Mouse (Mus musculus): Measurements from ENCODE around the gene Eif5. TPM values are rescaled to one million over a fixed set of nuclear protein-coding genes. Genes with fewer than 3 reads are reported as not detected.

Gene Eif5
- polyA plus RNA-seq, 1 experiment from 2014 or later = 578 TPM

- no peaks in the 10 kb centered on the region for H3K9me3 ChIP-seq (replicated peaks)
- no peak overlapping the region for H3K4me3 ChIP-seq (replicated peaks)
- H3K27me3 ChIP-seq = peaks cover 62% of the 10 kb centered on the region
- ATAC-seq (ENCODE audit: insufficient read depth) = 0 out of 2 replicates have a peak, but pooled peaks have one; percentile 13
- WGBS (ENCODE audit: insufficient replicate concordance) = 38% methylated on average over 1 of the region's 1 CpGs
- H3K36me3 ChIP-seq (replicated peaks) = no peaks in the 10 kb centered on the region
- H3K9ac ChIP-seq = no peak overlapping the region
- no peak overlapping the region for H3K4me2 ChIP-seq
- H3K27ac ChIP-seq (replicated peaks) = peak overlapping the region; percentile 65
- H3K4me1 ChIP-seq (replicated peaks) = peaks cover 21% of the 10 kb centered on the region
Observed at GRCm38 (mm10) chr12:111524469-111524868, 13.3 kb upstream of the Eif5 start.

GRCm38 (mm10) chr12:111524883-111525282 lies 12.9 kb upstream of the Eif5 start:
- 0 out of 2 replicates have a peak, but pooled peaks have one; percentile 22 for ATAC-seq (ENCODE audit: insufficient read depth)
- H3K36me3 ChIP-seq (replicated peaks) = no peaks in the 10 kb centered on the region
- no peak overlapping the region for H3K9ac ChIP-seq
- H3K4me3 ChIP-seq (replicated peaks) = no peak overlapping the region
- peak overlapping the region; percentile 65; the same call in 1 of the 2 replicates for H3K27ac ChIP-seq (replicated peaks)
- no peak overlapping the region for H3K4me2 ChIP-seq
- H3K9me3 ChIP-seq (replicated peaks) = no peaks in the 10 kb centered on the region
- whole genome bisulfite sequencing (ENCODE audit: insufficient replicate concordance) = 56% methylated on average over 3 of the region's 3 CpGs
- peaks cover 65% of the 10 kb centered on the region for H3K27me3 ChIP-seq
- H3K4me1 ChIP-seq (replicated peaks) = peaks cover 17% of the 10 kb centered on the region

GRCm38 (mm10) chr12:111527643-111528281 lies 10.1 kb upstream of the Eif5 start:
- WGBS (ENCODE audit: insufficient replicate concordance) = 49% methylated on average over 8 of the region's 8 CpGs
- Histone ChIP-seq H3K4me2 (no peak overlapping the region), H3K27ac (replicated peaks) (no peak overlapping the region), H3K4me1 (replicated peaks) (peaks cover 10% of the 10 kb centered on the region; the same call in 1 of the 2 replicates), H3K36me3 (replicated peaks) (no peaks in the 10 kb centered on the region), H3K9me3 (replicated peaks) (no peaks in the 10 kb centered on the region), H3K27me3 (peaks cover 90% of the 10 kb centered on the region), H3K4me3 (replicated peaks) (no peak overlapping the region), H3K9ac (no peak overlapping the region)
- no peak for ATAC-seq (ENCODE audit: insufficient read depth)

- Histone ChIP-seq H3K4me3 (replicated peaks) (no peak overlapping the region), H3K27ac (replicated peaks) (no peak overlapping the region), H3K4me1 (replicated peaks) (peaks cover 18% of the 10 kb centered on the region), H3K4me2 (no peak overlapping the region), H3K9me3 (replicated peaks) (no peaks in the 10 kb centered on the region), H3K36me3 (replicated peaks) (no peaks in the 10 kb centered on the region), H3K27me3 (peaks cover 90% of the 10 kb centered on the region), H3K9ac (no peak overlapping the region)
- no peak for ATAC-seq (ENCODE audit: insufficient read depth)
- 21% methylated on average over 8 of the region's 8 CpGs for WGBS (ENCODE audit: insufficient replicate concordance)
Observed at GRCm38 (mm10) chr12:111529192-111529591, 8.6 kb upstream of the Eif5 start.

GRCm38 (mm10) chr12:111533096-111533794 lies 4.6 kb upstream of the Eif5 start:
- H3K36me3 ChIP-seq (replicated peaks) = no peaks in the 10 kb centered on the region
- H3K27ac ChIP-seq (replicated peaks) = no peak overlapping the region
- H3K4me3 ChIP-seq (replicated peaks) = no peak overlapping the region
- H3K27me3 ChIP-seq = peaks cover 61% of the 10 kb centered on the region
- peaks cover 44% of the 10 kb centered on the region for H3K4me1 ChIP-seq (replicated peaks)
- no peak overlapping the region for H3K4me2 ChIP-seq
- no peak overlapping the region for H3K9ac ChIP-seq
- H3K9me3 ChIP-seq (replicated peaks) = no peaks in the 10 kb centered on the region
- ATAC-seq (ENCODE audit: insufficient read depth) = no peak
- WGBS (ENCODE audit: insufficient replicate concordance) = 64% methylated on average over 11 of the region's 11 CpGs

GRCm38 (mm10) chr12:111535281-111535680 lies 2.5 kb upstream of the Eif5 start:
- H3K27me3 ChIP-seq = peaks cover 43% of the 10 kb centered on the region
- H3K4me3 ChIP-seq (replicated peaks) = 0 out of 2 replicates have a peak overlapping the region, but pooled peaks have one; percentile 4
- H3K9ac ChIP-seq = 0 out of 2 replicates have a peak overlapping the region, but pooled peaks have one; percentile 19
- peak overlapping the region; percentile 71 for H3K4me2 ChIP-seq
- peaks cover 51% of the 10 kb centered on the region for H3K4me1 ChIP-seq (replicated peaks)
- no peaks in the 10 kb centered on the region for H3K9me3 ChIP-seq (replicated peaks)
- WGBS (ENCODE audit: insufficient replicate concordance) = 10% methylated on average over 6 of the region's 6 CpGs
- peak overlapping the region; percentile 94 for H3K27ac ChIP-seq (replicated peaks)
- peak; percentile 40 for ATAC-seq (ENCODE audit: insufficient read depth)
- H3K36me3 ChIP-seq (replicated peaks) = peaks cover 14% of the 10 kb centered on the region

GRCm38 (mm10) chr12:111535762-111536161 lies 2.1 kb upstream of the Eif5 start:
- Histone ChIP-seq H3K4me2 (peak overlapping the region; percentile 71), H3K27me3 (peaks cover 38% of the 10 kb centered on the region), H3K36me3 (replicated peaks) (peaks cover 19% of the 10 kb centered on the region), H3K9me3 (replicated peaks) (no peaks in the 10 kb centered on the region), H3K9ac (peak overlapping the region; percentile 19; the same call in 1 of the 2 replicates), H3K4me1 (replicated peaks) (peaks cover 55% of the 10 kb centered on the region), H3K27ac (replicated peaks) (peak overlapping the region; percentile 94), H3K4me3 (replicated peaks) (0 out of 2 replicates have a peak overlapping the region, but pooled peaks have one; percentile 4)
- 44% methylated on average over 5 of the region's 5 CpGs for WGBS (ENCODE audit: insufficient replicate concordance)
- ATAC-seq (ENCODE audit: insufficient read depth) = no peak

GRCm38 (mm10) chr12:111536746-111537145 lies 1.1 kb upstream of the Eif5 start:
- Histone ChIP-seq H3K4me3 (replicated peaks) (peak overlapping the region; percentile 95), H3K9ac (peak overlapping the region; percentile 95), H3K27ac (replicated peaks) (peak overlapping the region; percentile 94), H3K4me2 (peak overlapping the region; percentile 71), H3K27me3 (peaks cover 29% of the 10 kb centered on the region), H3K36me3 (replicated peaks) (peaks cover 29% of the 10 kb centered on the region), H3K4me1 (replicated peaks) (peaks cover 65% of the 10 kb centered on the region), H3K9me3 (replicated peaks) (no peaks in the 10 kb centered on the region)
- no peak for ATAC-seq (ENCODE audit: insufficient read depth)
- 43% methylated on average over 4 of the region's 4 CpGs for WGBS (ENCODE audit: insufficient replicate concordance)

- ATAC-seq (ENCODE audit: insufficient read depth) = peak; percentile 32
- H3K36me3 ChIP-seq (replicated peaks) = peaks cover 35% of the 10 kb centered on the region
- H3K9ac ChIP-seq = peak overlapping the region; percentile 95
- peaks cover 24% of the 10 kb centered on the region for H3K27me3 ChIP-seq
- peak overlapping the region; percentile 94 for H3K27ac ChIP-seq (replicated peaks)
- H3K4me1 ChIP-seq (replicated peaks) = peaks cover 65% of the 10 kb centered on the region
- no peaks in the 10 kb centered on the region for H3K9me3 ChIP-seq (replicated peaks)
- peak overlapping the region; percentile 71 for H3K4me2 ChIP-seq
- peak overlapping the region; percentile 95 for H3K4me3 ChIP-seq (replicated peaks)
- WGBS (ENCODE audit: insufficient replicate concordance) = under 1% methylated on average over 22 of the region's 22 CpGs
Observed at GRCm38 (mm10) chr12:111537341-111537740, 475 bp upstream of the Eif5 start.

GRCm38 (mm10) chr12:111538292-111539040 lies 650 bp downstream of the Eif5 start:
- peak; percentile 62 for ATAC-seq (ENCODE audit: insufficient read depth)

GRCm38 (mm10) chr12:111539041-111539345 lies 1.2 kb downstream of the Eif5 start:
- Histone ChIP-seq H3K9ac (peak overlapping the region; percentile 97), H3K4me3 (replicated peaks) (peak overlapping the region; percentile 95), H3K36me3 (replicated peaks) (peaks cover 52% of the 10 kb centered on the region), H3K4me2 (peak overlapping the region; percentile 73), H3K9me3 (replicated peaks) (no peaks in the 10 kb centered on the region), H3K27me3 (peaks cover 9% of the 10 kb centered on the region), H3K27ac (replicated peaks) (peak overlapping the region; percentile 97), H3K4me1 (replicated peaks) (peaks cover 62% of the 10 kb centered on the region)
- no peak for ATAC-seq (ENCODE audit: insufficient read depth)
- under 1% methylated on average over 18 of the region's 18 CpGs for WGBS (ENCODE audit: insufficient replicate concordance)

More at GRCm38 (mm10) chr12:111538292-111539040, 650 bp downstream of the Eif5 start:
- H3K4me2 ChIP-seq = peak overlapping the region; percentile 73
- peaks cover 63% of the 10 kb centered on the region for H3K4me1 ChIP-seq (replicated peaks)
- H3K27me3 ChIP-seq = peaks cover 14% of the 10 kb centered on the region
- H3K4me3 ChIP-seq (replicated peaks) = peak overlapping the region; percentile 95
- peaks cover 46% of the 10 kb centered on the region for H3K36me3 ChIP-seq (replicated peaks)
- peak overlapping the region; percentile 97 for H3K9ac ChIP-seq
- H3K9me3 ChIP-seq (replicated peaks) = no peaks in the 10 kb centered on the region
- WGBS (ENCODE audit: insufficient replicate concordance) = under 1% methylated on average over 109 of the region's 111 CpGs
- peak overlapping the region; percentile 97 for H3K27ac ChIP-seq (replicated peaks)
